8 mouse cellular contexts compared by ENCODE assay signal in genomic region chr10:79703541-79703940, GRCm38 (mm10). TPM values are rescaled to one million over a fixed set of nuclear protein-coding genes. Genes with fewer than 3 reads are reported as not detected.
A peak's percentile ranks its signal among the peaks of the same experiment; 100 is the strongest.
DNase-seq lines count a peak whose midpoint lies in the region; ATAC-seq lines count a peak whose summit lies in the region.

No protein-coding gene starts in this region.

- H3K27me3 ChIP-seq in kidney, embryonic 16.5 days (ENCODE audit: insufficient read depth, low read length), result no peaks in the 10 kb centered on the region
- H3K27me3 ChIP-seq in embryonic facial prominence, embryonic 12.5 days, result no peaks in the 10 kb centered on the region
- H3K27me3 ChIP-seq in hindbrain, embryonic 16.5 days (replicated peaks; ENCODE audit: control insufficient read depth, insufficient read depth, low read length), result no peaks in the 10 kb centered on the region
- H3K27me3 ChIP-seq in midbrain, embryonic 15.5 days (replicated peaks), result no peaks in the 10 kb centered on the region

- DNase-seq in kidney, adult 18-20 months, result no peak
- no peak for DNase-seq in embryo, embryonic 10 days (ENCODE audit: low spot score)
- no peak for DNase-seq in adrenal gland, postnatal 4 days (ENCODE audit: low spot score in 2 of 2)
- no peak for DNase-seq in spleen, adult 12 weeks (ENCODE audit: low spot score)

- 78% methylated on average over 10 of the region's 10 CpGs for WGBS in kidney, embryonic 16.5 days
- 78% methylated on average over 10 of the region's 10 CpGs for WGBS in embryonic facial prominence, embryonic 12.5 days
- 70% methylated on average over 10 of the region's 10 CpGs for WGBS in hindbrain, embryonic 16.5 days
- 75% methylated on average over 10 of the region's 10 CpGs for WGBS in midbrain, embryonic 15.5 days

- ATAC-seq in kidney, embryonic 16.5 days (ENCODE audit: low FRiP score, low TSS enrichment), result no peak
- no peak for ATAC-seq in embryonic facial prominence, embryonic 12.5 days (ENCODE audit: insufficient number of reproducible peaks, insufficient read depth, low FRiP score, low TSS enrichment)
- no peak for ATAC-seq in hindbrain, embryonic 16.5 days
- peak; percentile 10; the same call in 1 of the 2 replicates for ATAC-seq in midbrain, embryonic 15.5 days (replicated peaks)

- H3K9ac ChIP-seq in kidney, embryonic 16.5 days (replicated peaks; ENCODE audit: low read length), result peak overlapping the region; percentile 65; the same call in 1 of the 2 replicates
- H3K9ac ChIP-seq in embryonic facial prominence, embryonic 12.5 days, result 0 out of 2 replicates have a peak overlapping the region, but pooled peaks have one; percentile 38
- no peak overlapping the region; the same call in 1 of the 2 replicates for H3K9ac ChIP-seq in hindbrain, embryonic 16.5 days (ENCODE audit: low read depth, low read length)
- H3K9ac ChIP-seq in midbrain, embryonic 15.5 days, result peak overlapping the region; percentile 38; the same call in 1 of the 2 replicates

- H3K4me1 ChIP-seq in kidney, embryonic 16.5 days (ENCODE audit: insufficient read depth, low read length), result peaks cover 40% of the 10 kb centered on the region
- H3K4me1 ChIP-seq in embryonic facial prominence, embryonic 12.5 days, result peaks cover 29% of the 10 kb centered on the region
- peaks cover 29% of the 10 kb centered on the region for H3K4me1 ChIP-seq in hindbrain, embryonic 16.5 days (ENCODE audit: control insufficient read depth, insufficient read depth, low read depth, low read length)
- peaks cover 30% of the 10 kb centered on the region for H3K4me1 ChIP-seq in midbrain, embryonic 15.5 days

- peak overlapping the region; percentile 96 for H3K4me2 ChIP-seq in kidney, embryonic 16.5 days (replicated peaks; ENCODE audit: low read depth, low read length)
- H3K4me2 ChIP-seq in embryonic facial prominence, embryonic 12.5 days (replicated peaks), result peak overlapping the region; percentile 87
- H3K4me2 ChIP-seq in hindbrain, embryonic 16.5 days (ENCODE audit: low read length), result peak overlapping the region; percentile 94
- peak overlapping the region; percentile 85 for H3K4me2 ChIP-seq in midbrain, embryonic 15.5 days

- peak overlapping the region; percentile 92 for H3K4me3 ChIP-seq in kidney, embryonic 16.5 days (ENCODE audit: low read length)
- H3K4me3 ChIP-seq in embryonic facial prominence, embryonic 12.5 days, result peak overlapping the region; percentile 81
- H3K4me3 ChIP-seq in hindbrain, embryonic 16.5 days (ENCODE audit: low read length), result peak overlapping the region; percentile 84
- H3K4me3 ChIP-seq in midbrain, embryonic 15.5 days, result peak overlapping the region; percentile 65

- peaks cover 9% of the 10 kb centered on the region; the same call in 1 of the 2 replicates for H3K36me3 ChIP-seq in kidney, embryonic 16.5 days (ENCODE audit: insufficient read depth, low read length)
- peaks cover 14% of the 10 kb centered on the region for H3K36me3 ChIP-seq in embryonic facial prominence, embryonic 12.5 days
- no peaks in the 10 kb centered on the region for H3K36me3 ChIP-seq in hindbrain, embryonic 16.5 days (ENCODE audit: control insufficient read depth, insufficient read depth, low read length)
- H3K36me3 ChIP-seq in midbrain, embryonic 15.5 days (replicated peaks), result no peaks in the 10 kb centered on the region

- no peak overlapping the region for H3K27ac ChIP-seq in kidney, embryonic 16.5 days (ENCODE audit: low read length)
- peak overlapping the region; percentile 65; the same call in 1 of the 2 replicates for H3K27ac ChIP-seq in embryonic facial prominence, embryonic 12.5 days
- no peak overlapping the region for H3K27ac ChIP-seq in hindbrain, embryonic 16.5 days (ENCODE audit: low read depth, low read length)
- H3K27ac ChIP-seq in midbrain, embryonic 15.5 days, result peak overlapping the region; percentile 85

- H3K9me3 ChIP-seq in kidney, embryonic 16.5 days (ENCODE audit: low read length), result no peaks in the 10 kb centered on the region
- no peaks in the 10 kb centered on the region for H3K9me3 ChIP-seq in embryonic facial prominence, embryonic 12.5 days
- H3K9me3 ChIP-seq in hindbrain, embryonic 16.5 days (ENCODE audit: control insufficient read depth, low read length), result no peaks in the 10 kb centered on the region
- H3K9me3 ChIP-seq in midbrain, embryonic 15.5 days, result no peaks in the 10 kb centered on the region

RNA-seq across cellular contexts. Expression of gene Bsg, which starts 0.8 kb away (rescaled TPM):
- polyA plus RNA-seq in kidney, embryonic 16.5 days (2015; fragmentation: Nextera tagmentation; extraction: Ambion mirVana), result 954 and 1,048 TPM in 2 replicates
- polyA plus RNA-seq in embryonic facial prominence, embryonic 12.5 days (2016; fragmentation: Nextera tagmentation; extraction: Ambion mirVana), result 689 and 691 TPM in 2 replicates
- 1,077 and 1,193 TPM in 2 replicates for polyA plus RNA-seq in hindbrain, embryonic 16.5 days (2015; fragmentation: Nextera tagmentation; extraction: Ambion mirVana)
- 819 and 876 TPM in 2 replicates for polyA plus RNA-seq in midbrain, embryonic 15.5 days (2015; fragmentation: Nextera tagmentation; extraction: Ambion mirVana)
- 100 to 1,000 TPM; 504 to 513 TPM for total RNA-seq in adrenal gland, postnatal 4 days (2021)

RNA-seq across cellular contexts. Expression of gene Hcn2, which starts 12.9 kb away (rescaled TPM):
- polyA plus RNA-seq in kidney, embryonic 16.5 days (2015; fragmentation: Nextera tagmentation; extraction: Ambion mirVana), result 0.05 and 0.12 TPM in 2 replicates
- polyA plus RNA-seq in embryonic facial prominence, embryonic 12.5 days (2016; fragmentation: Nextera tagmentation; extraction: Ambion mirVana), result 0.06 and 0.08 TPM in 2 replicates
- 1.2 and 1.4 TPM in 2 replicates for polyA plus RNA-seq in hindbrain, embryonic 16.5 days (2015; fragmentation: Nextera tagmentation; extraction: Ambion mirVana)
- polyA plus RNA-seq in midbrain, embryonic 15.5 days (2015; fragmentation: Nextera tagmentation; extraction: Ambion mirVana), result 1.3 and 1.7 TPM in 2 replicates
- 1 to 10 TPM; 8.9 to 9.3 TPM for total RNA-seq in adrenal gland, postnatal 4 days (2021)

RNA-seq across cellular contexts. Expression of gene Gzmm, which starts 14.7 kb away (rescaled TPM):
- polyA plus RNA-seq in kidney, embryonic 16.5 days (2015; fragmentation: Nextera tagmentation; extraction: Ambion mirVana), result 0.75 and 0.81 TPM in 2 replicates
- polyA plus RNA-seq in embryonic facial prominence, embryonic 12.5 days (2016; fragmentation: Nextera tagmentation; extraction: Ambion mirVana), result 0.55 and 1.5 TPM in 2 replicates
- 1.7 TPM in 2 replicates for polyA plus RNA-seq in hindbrain, embryonic 16.5 days (2015; fragmentation: Nextera tagmentation; extraction: Ambion mirVana)
- 1.7 and 2.2 TPM in 2 replicates for polyA plus RNA-seq in midbrain, embryonic 15.5 days (2015; fragmentation: Nextera tagmentation; extraction: Ambion mirVana)
- total RNA-seq in adrenal gland, postnatal 4 days (2021), result 1 to 10 TPM; 1.8 to 2.4 TPM

RNA-seq across cellular contexts. Expression of gene Cdc34, which starts 21.5 kb away (rescaled TPM):
- polyA plus RNA-seq in kidney, embryonic 16.5 days (2015; fragmentation: Nextera tagmentation; extraction: Ambion mirVana), result 81.2 and 92.3 TPM in 2 replicates
- 137 and 146 TPM in 2 replicates for polyA plus RNA-seq in embryonic facial prominence, embryonic 12.5 days (2016; fragmentation: Nextera tagmentation; extraction: Ambion mirVana)
- 73.5 and 84.7 TPM in 2 replicates for polyA plus RNA-seq in hindbrain, embryonic 16.5 days (2015; fragmentation: Nextera tagmentation; extraction: Ambion mirVana)
- 88.8 and 91.6 TPM in 2 replicates for polyA plus RNA-seq in midbrain, embryonic 15.5 days (2015; fragmentation: Nextera tagmentation; extraction: Ambion mirVana)
- total RNA-seq in adrenal gland, postnatal 4 days (2021), result 10 to 100 TPM; 72.6 to 78.1 TPM

RNA-seq across cellular contexts. Expression of gene Tpgs1, which starts 34.4 kb away (rescaled TPM):
- 84.2 and 87.0 TPM in 2 replicates for polyA plus RNA-seq in kidney, embryonic 16.5 days (2015; fragmentation: Nextera tagmentation; extraction: Ambion mirVana)
- 66.1 and 68.6 TPM in 2 replicates for polyA plus RNA-seq in embryonic facial prominence, embryonic 12.5 days (2016; fragmentation: Nextera tagmentation; extraction: Ambion mirVana)
- polyA plus RNA-seq in hindbrain, embryonic 16.5 days (2015; fragmentation: Nextera tagmentation; extraction: Ambion mirVana), result 107 and 124 TPM in 2 replicates
- polyA plus RNA-seq in midbrain, embryonic 15.5 days (2015; fragmentation: Nextera tagmentation; extraction: Ambion mirVana), result 99.8 and 105 TPM in 2 replicates
- 10 to 100 TPM; 32.4 to 33.9 TPM for total RNA-seq in adrenal gland, postnatal 4 days (2021)

Comparison
In these comparisons a context has a peak if more than half of its experiments do, and no peak if none do; other contexts are left out.
1. H3K27ac ChIP-seq: peak in embryonic facial prominence, embryonic 12.5 days (single experiment) and midbrain, embryonic 15.5 days (single experiment); none in kidney, embryonic 16.5 days (single experiment) and hindbrain, embryonic 16.5 days (single experiment).
2. Peak in every context shown above with its lines, with median percentiles within 50 percentile points of each other: H3K4me2 ChIP-seq and H3K4me3 ChIP-seq.